Mouse (Mus musculus): ENCODE measurements around the gene Ddx4. TPM values are rescaled to one million over a fixed set of nuclear protein-coding genes. Genes with fewer than 3 reads are reported as not detected.

Gene Ddx4
- polyA plus RNA-seq, 1 experiment, result not detected

- no peak overlapping the region for H3K27ac ChIP-seq (ENCODE audit: insufficient read depth, low read depth, low read length)
- TF ChIP-seq POLR2A (IDR thresholded peaks at IDR 0.05; ENCODE audit: low read depth, low read length), result no peak
- WGBS, result 79% methylated on average over 6 of the region's 6 CpGs
- H3K4me1 ChIP-seq (ENCODE audit: control insufficient read depth, insufficient read depth, insufficient read length, low read length), result no peaks in the 10 kb centered on the region
- no peak overlapping the region for H3K4me3 ChIP-seq (ENCODE audit: low read depth, low read length)
- no peaks in the 10 kb centered on the region for H3K36me3 ChIP-seq (ENCODE audit: control insufficient read depth, insufficient read depth, low read length)
- H3K27me3 ChIP-seq (ENCODE audit: control insufficient read depth, insufficient read depth, low read length), result no peaks in the 10 kb centered on the region
Measured at GRCm38 (mm10) chr13:112560554-112561138, 91.6 kb downstream of the Ddx4 start.

- Histone ChIP-seq H3K27me3 (ENCODE audit: control insufficient read depth, insufficient read depth, low read length) (no peaks in the 10 kb centered on the region; the same call in 1 of the 2 replicates), H3K36me3 (ENCODE audit: control insufficient read depth, insufficient read depth, low read length) (no peaks in the 10 kb centered on the region), H3K4me1 (ENCODE audit: control insufficient read depth, insufficient read depth, insufficient read length, low read length) (no peaks in the 10 kb centered on the region), H3K4me3 (ENCODE audit: low read depth, low read length) (no peak overlapping the region), H3K27ac (ENCODE audit: insufficient read depth, low read depth, low read length) (no peak overlapping the region)
- TF ChIP-seq POLR2A (IDR thresholded peaks at IDR 0.05; ENCODE audit: low read depth, low read length) (no peak), CTCF (IDR thresholded peaks at IDR 0.05; ENCODE audit: extremely low read depth, insufficient read length, insufficient replicate concordance, low read depth, low read length) (no peak)
- 37% methylated on average over 2 of the region's 2 CpGs for WGBS
Measured at GRCm38 (mm10) chr13:112556501-112556900, 95.8 kb downstream of the Ddx4 start.

DNA sequence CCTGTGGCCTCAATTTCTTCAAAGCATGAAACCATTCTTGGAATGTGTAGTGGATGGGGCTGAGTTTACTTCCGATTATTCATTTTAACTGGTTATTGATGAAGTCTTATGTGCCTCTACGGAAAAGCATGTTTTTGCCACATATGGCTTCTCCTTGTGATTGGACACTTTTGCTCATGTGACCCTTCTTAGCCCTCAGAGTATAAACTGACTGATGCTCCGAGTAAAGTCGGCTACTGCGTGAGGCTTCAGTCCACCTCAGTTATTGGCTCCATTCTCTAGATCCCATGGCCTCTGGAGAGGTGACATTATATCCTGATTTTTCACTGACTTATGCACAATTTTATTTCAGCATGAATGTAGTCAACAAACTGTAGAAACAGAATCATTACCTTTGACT, 99.0 kb downstream of the Ddx4 start:
- Histone ChIP-seq H3K27me3 (ENCODE audit: control insufficient read depth, insufficient read depth, low read length) (no peaks in the 10 kb centered on the region; the same call in 1 of the 2 replicates), H3K36me3 (ENCODE audit: control insufficient read depth, insufficient read depth, low read length) (no peaks in the 10 kb centered on the region), H3K4me1 (ENCODE audit: control insufficient read depth, insufficient read depth, insufficient read length, low read length) (no peaks in the 10 kb centered on the region), H3K27ac (ENCODE audit: insufficient read depth, low read depth, low read length) (no peak overlapping the region), H3K4me3 (ENCODE audit: low read depth, low read length) (no peak overlapping the region)
- 91% methylated on average over 5 of the region's 5 CpGs for WGBS
- no peak for TF ChIP-seq POLR2A (IDR thresholded peaks at IDR 0.05; ENCODE audit: low read depth, low read length)
- TF ChIP-seq CTCF (IDR thresholded peaks at IDR 0.05; ENCODE audit: extremely low read depth, insufficient read length, insufficient replicate concordance, low read depth, low read length), result no peak

DNA sequence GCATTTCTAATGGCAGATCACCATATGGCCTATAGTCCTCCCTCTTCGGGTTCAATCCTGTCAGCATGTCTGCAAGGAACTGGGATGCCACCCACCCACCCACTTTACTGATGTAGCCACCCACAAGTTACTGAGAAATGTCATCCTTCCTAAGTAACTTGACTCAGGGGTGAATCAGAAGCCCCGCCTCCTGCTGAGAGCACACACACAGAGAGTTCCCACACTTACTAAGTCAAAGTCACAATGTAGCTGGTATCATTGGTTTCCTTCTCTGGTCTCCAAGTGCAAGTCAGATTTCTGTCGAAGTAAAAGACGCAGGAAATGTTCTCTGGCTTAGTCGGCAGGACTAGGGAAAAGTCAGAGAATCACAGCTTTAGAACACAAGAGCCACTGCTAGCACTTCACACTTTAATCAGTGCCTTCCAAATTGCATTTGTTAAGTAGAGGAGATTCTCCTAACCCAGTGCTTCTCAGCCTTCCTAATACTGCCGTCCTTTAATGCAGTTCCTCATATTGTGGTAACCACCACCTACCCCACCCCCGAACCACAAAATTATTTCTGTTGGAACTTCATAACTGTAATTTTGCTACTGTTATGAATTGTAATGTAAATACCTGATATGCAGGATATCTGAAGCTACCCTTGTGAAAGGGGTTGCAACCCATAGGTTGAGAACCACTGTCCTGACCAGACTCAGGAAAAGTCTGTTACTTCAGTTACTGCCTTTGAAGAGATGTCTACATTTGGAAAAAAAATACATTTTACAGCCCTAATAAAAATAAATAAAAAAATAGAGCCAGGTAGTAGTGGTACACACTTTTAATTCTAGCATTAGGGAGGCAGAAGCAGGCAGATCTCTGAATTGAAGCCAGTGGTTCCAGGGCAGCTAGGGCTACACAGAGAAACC, 100.4 kb downstream of the Ddx4 start:
- Histone ChIP-seq H3K27me3 (ENCODE audit: control insufficient read depth, insufficient read depth, low read length) (no peaks in the 10 kb centered on the region; the same call in 1 of the 2 replicates), H3K27ac (ENCODE audit: insufficient read depth, low read depth, low read length) (no peak overlapping the region), H3K36me3 (ENCODE audit: control insufficient read depth, insufficient read depth, low read length) (no peaks in the 10 kb centered on the region), H3K4me1 (ENCODE audit: control insufficient read depth, insufficient read depth, insufficient read length, low read length) (no peaks in the 10 kb centered on the region), H3K4me3 (ENCODE audit: low read depth, low read length) (no peak overlapping the region)
- WGBS, result 73% methylated on average over 7 of the region's 7 CpGs
- TF ChIP-seq CTCF (IDR thresholded peaks at IDR 0.05; ENCODE audit: extremely low read depth, insufficient read length, insufficient replicate concordance, low read depth, low read length), result no peak
- TF ChIP-seq POLR2A (IDR thresholded peaks at IDR 0.05; ENCODE audit: low read depth, low read length), result no peak

Other genes starting within 250 kb of the Ddx4 start
- 6.3 and 8.3 TPM in 2 replicates for gene Il6st, start 188.4 kb downstream of the Ddx4 start, polyA plus RNA-seq (2012; rRNA removed)
- gene Il31ra, start 58.1 kb downstream of the Ddx4 start, polyA plus RNA-seq (2012; rRNA removed), result 0.03 TPM in 1 of 2 replicates, not detected in the other
- 1.3 and 2.9 TPM in 2 replicates for gene Slc38a9, start 8.3 kb upstream of the Ddx4 start, polyA plus RNA-seq (2012; rRNA removed)
- 38.7 and 102 TPM in 2 replicates for gene Plpp1, start 148.3 kb upstream of the Ddx4 start, polyA plus RNA-seq (2012; rRNA removed)